Mouse (Mus musculus) embryo, embryonic 10.5 days (tissue): Measurements from ENCODE around the gene Hap1.
"Not testable (repeated sequence)": the region's sequence is repeated elsewhere in the genome, so short reads cannot be mapped to it uniquely, and the experiment has no call there.

Source experiments
- DNase-seq: peaks from one replicate; pipeline ENCODE4 v3.0.0-alpha.2; 2015; ENCODE audit warnings: low spot score

Hap1 gene

GRCm38 (mm10) chr11:100355151-100355951 is 577 bp downstream of the Hap1 start:
- peak; percentile 50 for DNase-seq

- DNase-seq = peak; percentile 54
Observed at GRCm38 (mm10) chr11:100352076-100352857, 3.7 kb downstream of the Hap1 start.

- no peak for DNase-seq
Observed at GRCm38 (mm10) chr11:100344269-100344668, 11.7 kb downstream of the Hap1 start.

- peak; percentile 58 for DNase-seq
Observed at GRCm38 (mm10) chr11:100335731-100336130, 20.2 kb downstream of the Hap1 start.

GRCm38 (mm10) chr11:100333944-100334457 is 21.9 kb downstream of the Hap1 start, which contains the start of gene Gast:
Gene Gast, plus strand, starts transcription at chr11:100334407.
- DNase-seq = no peak

- DNase-seq = no peak
Observed at GRCm38 (mm10) chr11:100332766-100333515, 23.0 kb downstream of the Hap1 start.

GRCm38 (mm10) chr11:100330816-100331375 is 25.0 kb downstream of the Hap1 start:
- not testable (repeated sequence) for DNase-seq

GRCm38 (mm10) chr11:100330235-100330634 is 25.7 kb downstream of the Hap1 start:
- no peak for DNase-seq

GRCm38 (mm10) chr11:100327761-100328160 is 28.2 kb downstream of the Hap1 start:
- DNase-seq = no peak

- no peak for DNase-seq
Observed at GRCm38 (mm10) chr11:100327316-100327715, 28.6 kb downstream of the Hap1 start.

- no peak for DNase-seq
Observed at GRCm38 (mm10) chr11:100325062-100325629, 30.8 kb downstream of the Hap1 start.

- DNase-seq = peak; percentile 87
Observed at GRCm38 (mm10) chr11:100323578-100323977, 32.4 kb downstream of the Hap1 start.

- no peak for DNase-seq
Observed at GRCm38 (mm10) chr11:100322591-100323258, 33.2 kb downstream of the Hap1 start.

- DNase-seq = not testable (repeated sequence)
Observed at GRCm38 (mm10) chr11:100321479-100322305, 34.2 kb downstream of the Hap1 start.

GRCm38 (mm10) chr11:100320701-100321410 is 35.1 kb downstream of the Hap1 start:
- not testable (repeated sequence) for DNase-seq

GRCm38 (mm10) chr11:100320172-100320630 is 35.7 kb downstream of the Hap1 start:
- DNase-seq = peak; percentile 98

- DNase-seq = peak; percentile 100
Observed at GRCm38 (mm10) chr11:100319492-100320171, 36.3 kb downstream of the Hap1 start, which contains the start of gene Eif1. Gene Eif1, plus strand, starts transcription at chr11:100319885.
